Mouse (Mus musculus) stomach, postnatal 0 days (tissue): Measurements from ENCODE around the gene Pp2d1. TPM values are rescaled to one million over a fixed set of nuclear protein-coding genes. Genes with fewer than 3 reads are reported as not detected.

Experiments
- ATAC-seq: fragments of 200-750 bp; cut with Nextera tagmentation; 2 replicates; pipeline ENCODE4 v1.8.0; 2017; ENCODE audit not compliant: low FRiP score, low TSS enrichment
- DNase-seq: peaks from one replicate; pipeline ENCODE4 v3.0.0-alpha.2; 2016; ENCODE audit warnings: low spot score
- H3K27ac ChIP-seq: fragments of 300-500 bp; sonication (generic); replicated peaks from 2 replicates; pipeline ENCODE4 v1.5.1; 2014; ENCODE audit warnings: mild to moderate bottlenecking, control low read depth
- H3K27me3 ChIP-seq: fragments of 300-500 bp; sonication (generic); 2 replicates; pipeline ENCODE4 v1.6.1; 2014; ENCODE audit warnings: low read length; ENCODE audit not compliant: control insufficient read depth, insufficient read depth
- H3K36me3 ChIP-seq: fragments of 300-500 bp; sonication (generic); 2 replicates; pipeline ENCODE4 v1.6.1; 2014; ENCODE audit warnings: low read length, mixed read lengths; ENCODE audit not compliant: control insufficient read depth, insufficient read depth
- H3K4me1 ChIP-seq: fragments of 300-500 bp; sonication (generic); replicated peaks from 2 replicates; pipeline ENCODE4 v1.6.1; 2014; ENCODE audit warnings: antibody characterized with exemption; ENCODE audit not compliant: control insufficient read depth, insufficient read depth
- H3K4me2 ChIP-seq: fragments of 300-500 bp; sonication (generic); replicated peaks from 2 replicates; pipeline ENCODE4 v1.6.1; 2014; ENCODE audit warnings: low read depth, mild to moderate bottlenecking, control low read depth, moderate library complexity
- H3K4me3 ChIP-seq: fragments of 300-500 bp; sonication (generic); 2 replicates; pipeline ENCODE4 v1.5.1; 2014; ENCODE audit warnings: low read depth, low read length, control low read depth
- H3K9ac ChIP-seq: fragments of 300-500 bp; sonication (generic); 2 replicates; pipeline ENCODE4 v1.6.1; 2014; ENCODE audit warnings: mild to moderate bottlenecking, low read length, control low read depth, mixed read lengths
- H3K9me3 ChIP-seq: fragments of 300-500 bp; sonication (generic); 2 replicates; pipeline ENCODE4 v1.6.1; 2016; ENCODE audit warnings: low read length; ENCODE audit not compliant: control insufficient read depth
- CTCF ChIP-seq: IDR thresholded peaks from 2 replicates; pipeline ENCODE4 v1.5.1; 2016; ENCODE audit warnings: antibody characterized with exemption, low read depth, mild to moderate bottlenecking, moderate library complexity
- EP300 ChIP-seq: optimal IDR thresholded peaks from 2 replicates; pipeline ENCODE3; 2016; ENCODE audit warnings: antibody characterized with exemption
- WGBS: fragments of 180-500 bp; shearing (Covaris S2); extraction: QIAGEN DNeasy Blood & Tissue Kit; methylation state at CpG from one replicate; pipeline ENCODE4 v1.1.7; 2014; 5-methylcytosine and 5-hydroxymethylcytosine counted together
- polyA plus RNA-seq: library from polyadenylated mRNA; unstranded; fragments of >200 nt; fragmentation: Nextera tagmentation; extraction: Ambion mirVana; gene quantifications from 2 replicates; pipeline ENCODE4 v1.2.1, GENCODE M21; 2015

The Pp2d1 gene
- polyA plus RNA-seq, 1 experiment from 2014 or later, result 0.12 TPM

- 53% methylated on average over 4 of the region's 4 CpGs for WGBS
- no peaks in the 10 kb centered on the region for H3K36me3 ChIP-seq
- no peak for ATAC-seq
- no peak for DNase-seq
- H3K4me1 ChIP-seq, result 0 out of 2 replicates have a peak, but pooled peaks cover 3% of the 10 kb centered on the region
- no peaks in the 10 kb centered on the region for H3K9me3 ChIP-seq
- H3K4me3 ChIP-seq, result no peak overlapping the region
- no peaks in the 10 kb centered on the region for H3K27me3 ChIP-seq
- no peak for TF ChIP-seq EP300
- H3K27ac ChIP-seq, result no peak overlapping the region
- no peak overlapping the region for H3K9ac ChIP-seq
- H3K4me2 ChIP-seq, result no peak overlapping the region
Observed at GRCm38 (mm10) chr17:53582026-53582585, 42.9 kb upstream of the Pp2d1 start.

GRCm38 (mm10) chr17:53580237-53580636 is 41.0 kb upstream of the Pp2d1 start:
- Histone ChIP-seq H3K4me3 (no peak overlapping the region), H3K4me1 (no peaks in the 10 kb centered on the region), H3K36me3 (no peaks in the 10 kb centered on the region), H3K27me3 (no peaks in the 10 kb centered on the region), H3K9me3 (no peaks in the 10 kb centered on the region), H3K9ac (no peak overlapping the region), H3K4me2 (no peak overlapping the region), H3K27ac (no peak overlapping the region)
- TF ChIP-seq EP300 (no peak), CTCF (no peak)
- ATAC-seq (no peak), DNase-seq (no peak)
- WGBS, result 55% methylated on average over 3 of the region's 3 CpGs

- DNase-seq (no peak), ATAC-seq (no peak)
- H3K27ac ChIP-seq, result no peak overlapping the region
- TF ChIP-seq EP300 (no peak), CTCF (no peak)
- no peaks in the 10 kb centered on the region for H3K9me3 ChIP-seq
- no peaks in the 10 kb centered on the region for H3K4me1 ChIP-seq
- H3K36me3 ChIP-seq, result no peaks in the 10 kb centered on the region
- H3K27me3 ChIP-seq, result no peaks in the 10 kb centered on the region
- H3K4me2 ChIP-seq, result no peak overlapping the region
- WGBS, result 74% methylated on average over 4 of the region's 4 CpGs
- no peak overlapping the region for H3K4me3 ChIP-seq
- no peak overlapping the region for H3K9ac ChIP-seq
Observed at GRCm38 (mm10) chr17:53579612-53580011, 40.4 kb upstream of the Pp2d1 start.

- WGBS, result 76% methylated on average over 9 of the region's 9 CpGs
- ATAC-seq, result no peak
Observed at GRCm38 (mm10) chr17:53578776-53579175, 39.5 kb upstream of the Pp2d1 start.

GRCm38 (mm10) chr17:53578249-53578648 is 39.0 kb upstream of the Pp2d1 start:
- H3K27ac ChIP-seq, result no peak overlapping the region
- WGBS, result 78% methylated on average over 6 of the region's 6 CpGs
- DNase-seq, result no peak
- no peak for TF ChIP-seq EP300
- TF ChIP-seq CTCF, result no peak
- H3K27me3 ChIP-seq, result no peaks in the 10 kb centered on the region
- H3K9me3 ChIP-seq, result no peaks in the 10 kb centered on the region
- 0 out of 2 replicates have a peak, but pooled peaks have one; percentile 45 for ATAC-seq
- no peak overlapping the region for H3K9ac ChIP-seq
- no peaks in the 10 kb centered on the region for H3K36me3 ChIP-seq
- no peaks in the 10 kb centered on the region for H3K4me1 ChIP-seq
- no peak overlapping the region for H3K4me2 ChIP-seq
- H3K4me3 ChIP-seq, result no peak overlapping the region

More at GRCm38 (mm10) chr17:53578776-53579175, 39.5 kb upstream of the Pp2d1 start:
- Histone ChIP-seq H3K27me3 (no peaks in the 10 kb centered on the region), H3K4me1 (no peaks in the 10 kb centered on the region), H3K4me3 (no peak overlapping the region), H3K27ac (no peak overlapping the region), H3K9ac (no peak overlapping the region), H3K36me3 (no peaks in the 10 kb centered on the region), H3K4me2 (no peak overlapping the region), H3K9me3 (no peaks in the 10 kb centered on the region)
- DNase-seq, result no peak
- TF ChIP-seq EP300 (no peak), CTCF (no peak)

DNA sequence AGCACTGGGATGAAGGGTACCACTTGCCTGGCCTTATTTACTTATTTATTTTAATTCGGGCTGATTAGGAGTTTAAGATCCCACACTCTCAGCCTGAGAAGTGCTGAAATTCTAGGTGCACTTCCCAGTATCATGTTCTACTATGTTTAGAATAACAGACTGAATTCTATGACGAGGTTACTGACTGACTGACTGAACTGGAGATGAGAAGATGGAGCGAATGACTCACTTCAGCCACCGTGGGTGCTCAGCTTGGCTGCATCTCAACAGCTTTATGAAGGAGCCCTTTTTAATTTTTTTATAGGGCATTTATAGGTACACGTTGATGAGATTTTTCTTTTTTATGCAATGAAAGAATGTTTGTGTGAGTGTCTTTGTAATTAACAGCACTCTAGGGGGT is 38.5 kb upstream of the Pp2d1 start:
- Histone ChIP-seq H3K27ac (no peak overlapping the region), H3K9me3 (no peaks in the 10 kb centered on the region), H3K4me1 (no peaks in the 10 kb centered on the region), H3K4me2 (no peak overlapping the region), H3K4me3 (no peak overlapping the region), H3K9ac (no peak overlapping the region), H3K36me3 (no peaks in the 10 kb centered on the region), H3K27me3 (no peaks in the 10 kb centered on the region)
- 65% methylated on average over 5 of the region's 5 CpGs for WGBS
- ATAC-seq (no peak), DNase-seq (no peak)
- TF ChIP-seq EP300 (no peak), CTCF (no peak)
